Mouse (Mus musculus): ENCODE data around the gene Gk5. TPM values are rescaled to one million over a fixed set of nuclear protein-coding genes. Genes with fewer than 3 reads are reported as not detected.

Gene Gk5
- polyA plus RNA-seq, 1 experiment from 2014 or later, result 4.4 TPM

Other genes with a start within 250 kb of the Gk5 start
- 22.9 and 27.4 TPM in 2 replicates for gene Xrn1, start 164.6 kb upstream of the Gk5 start, polyA plus RNA-seq (2016; fragmentation: Nextera tagmentation; extraction: Ambion mirVana)
- gene Tfdp2, start 76.9 kb downstream of the Gk5 start, polyA plus RNA-seq (2016; fragmentation: Nextera tagmentation; extraction: Ambion mirVana), result 59.1 and 65.3 TPM in 2 replicates
- 166 and 167 TPM in 2 replicates for gene Atp1b3, start 245.1 kb downstream of the Gk5 start, polyA plus RNA-seq (2016; fragmentation: Nextera tagmentation; extraction: Ambion mirVana)

Measured in hindbrain, embryonic 12.5 days (tissue).